Mouse (Mus musculus) liver, embryonic 14.5 days (tissue): ENCODE results near the gene Aifm3.

Source experiments
- CTCF ChIP-seq: IDR thresholded peaks from 2 replicates; pipeline ENCODE4 v1.5.1; 2016; ENCODE audit warnings: antibody characterized with exemption, low read depth, control low read depth
- EP300 ChIP-seq: IDR thresholded peaks from 2 replicates; pipeline ENCODE4 v1.6.1; 2016; ENCODE audit warnings: antibody characterized with exemption, low read depth

DNA sequence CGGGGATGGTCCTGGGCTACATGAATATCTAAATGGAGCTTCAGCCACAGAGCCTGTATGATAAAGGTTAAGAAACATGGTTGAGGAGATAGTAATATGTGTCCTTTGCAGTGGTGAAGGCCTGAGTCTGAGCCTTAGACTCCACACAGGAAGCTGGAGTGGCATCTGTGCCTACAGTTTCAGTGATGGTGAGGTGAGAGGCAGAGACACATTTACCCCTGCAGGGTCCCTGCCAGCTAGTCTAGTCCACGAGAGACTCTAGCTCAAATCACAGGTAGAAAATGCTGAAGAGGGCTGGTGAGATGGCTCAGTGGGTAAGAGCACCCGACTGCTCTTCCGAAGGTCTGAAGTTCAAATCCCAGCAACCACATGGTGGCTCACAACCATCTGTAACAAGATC is 14.1 kb upstream of the Aifm3 start:
- no peak for TF ChIP-seq CTCF
- no peak for TF ChIP-seq EP300
